Mouse (Mus musculus): Measurements from ENCODE around the gene Igf1r. TPM values are rescaled to one million over a fixed set of nuclear protein-coding genes. Genes with fewer than 3 reads are reported as not detected.

Igf1r gene
- total and polyA plus RNA-seq, 2 experiments from 2014 or later, result 12.1 to 40.3 TPM

DNA sequence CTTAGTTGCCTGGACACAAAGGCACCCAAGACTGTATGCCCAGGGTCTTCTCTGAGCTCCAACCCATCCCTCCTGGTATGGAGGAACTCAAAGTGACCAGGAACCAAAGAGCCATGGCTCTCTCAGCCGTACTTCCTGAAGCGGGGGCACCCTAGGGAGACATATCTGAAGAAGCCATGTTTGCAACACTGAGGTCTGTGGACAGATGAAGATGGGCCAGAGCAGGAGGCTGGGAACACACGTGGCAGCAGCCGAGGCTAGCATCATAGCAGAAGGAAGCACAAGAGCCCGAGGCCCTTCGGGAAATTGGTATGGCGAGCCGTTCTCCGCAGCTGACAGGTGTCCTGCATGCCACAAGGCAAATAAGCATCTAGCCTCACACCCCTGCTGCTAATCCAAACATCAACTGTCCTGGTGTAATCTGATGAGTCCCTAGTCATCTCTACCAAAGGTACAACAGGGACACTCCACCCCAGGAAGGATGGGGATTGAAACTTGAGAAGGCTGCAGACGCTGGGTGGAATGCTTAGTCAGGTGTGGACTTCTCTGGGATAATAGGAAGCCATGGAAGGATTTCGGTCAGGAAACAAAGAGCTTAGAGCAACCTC is 286.7 kb downstream of the Igf1r start:
- no peaks in the 10 kb centered on the region for H3K9me3 ChIP-seq (ENCODE audit: low read length)
- H3K9ac ChIP-seq (replicated peaks; ENCODE audit: low read length, poor library complexity, severe bottlenecking), result no peak overlapping the region
- no peak for ATAC-seq (ENCODE audit: low FRiP score)
- no peak overlapping the region for H3K4me2 ChIP-seq (ENCODE audit: low read depth, low read length, poor library complexity, severe bottlenecking)
- no peaks in the 10 kb centered on the region for H3K27me3 ChIP-seq (ENCODE audit: insufficient read depth, low read length)
- no peak for TF ChIP-seq CTCF (IDR thresholded peaks at IDR 0.05)
- no peaks in the 10 kb centered on the region for H3K36me3 ChIP-seq (ENCODE audit: insufficient read depth, low read length)
- no peak for DNase-seq (ENCODE audit: low spot score)
- H3K27ac ChIP-seq (ENCODE audit: low read depth, low read length), result no peak overlapping the region
- 74% methylated on average over 11 of the region's 11 CpGs for WGBS
- H3K4me3 ChIP-seq (ENCODE audit: low read depth, low read length), result no peak overlapping the region
- no peaks in the 10 kb centered on the region for H3K4me1 ChIP-seq (ENCODE audit: insufficient read depth, low read length)

DNA sequence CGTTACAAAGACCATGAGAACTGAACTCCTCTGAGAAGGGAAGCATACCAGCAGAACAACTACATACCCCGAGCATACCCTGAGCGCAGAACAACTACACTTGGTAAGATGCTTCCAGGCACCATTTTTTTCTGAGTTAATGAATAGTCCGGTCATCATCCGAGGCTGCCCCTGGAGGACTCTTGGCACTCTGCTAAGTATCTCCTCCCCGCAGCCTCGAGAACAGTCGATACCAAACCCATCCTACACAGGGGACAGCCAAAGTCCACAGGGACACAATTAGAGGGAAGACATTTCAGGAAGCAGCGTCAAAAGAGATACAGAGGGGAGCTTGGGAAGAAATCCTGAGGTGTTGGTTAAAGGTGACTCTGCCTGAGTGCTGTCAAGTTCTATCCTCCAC is 288.6 kb downstream of the Igf1r start:
- Histone ChIP-seq H3K9me3 (ENCODE audit: low read length) (no peaks in the 10 kb centered on the region), H3K4me2 (ENCODE audit: low read depth, low read length, poor library complexity, severe bottlenecking) (no peak overlapping the region), H3K9ac (replicated peaks; ENCODE audit: low read length, poor library complexity, severe bottlenecking) (no peak overlapping the region), H3K4me1 (ENCODE audit: insufficient read depth, low read length) (no peaks in the 10 kb centered on the region), H3K27ac (ENCODE audit: low read depth, low read length) (no peak overlapping the region), H3K27me3 (ENCODE audit: insufficient read depth, low read length) (no peaks in the 10 kb centered on the region), H3K36me3 (ENCODE audit: insufficient read depth, low read length) (no peaks in the 10 kb centered on the region), H3K4me3 (ENCODE audit: low read depth, low read length) (no peak overlapping the region)
- 71% methylated on average over 9 of the region's 9 CpGs for WGBS
- ATAC-seq (ENCODE audit: low FRiP score) (no peak), DNase-seq (ENCODE audit: low spot score) (no peak)
- no peak for TF ChIP-seq CTCF (IDR thresholded peaks at IDR 0.05)

GRCm38 (mm10) chr7:68245681-68246080 is 293.1 kb downstream of the Igf1r start:
- DNase-seq (ENCODE audit: low spot score) (no peak), ATAC-seq (ENCODE audit: low FRiP score) (no peak)
- no peak overlapping the region for H3K27ac ChIP-seq (ENCODE audit: low read depth, low read length)
- H3K36me3 ChIP-seq (ENCODE audit: insufficient read depth, low read length), result no peaks in the 10 kb centered on the region
- 48% methylated on average over 4 of the region's 4 CpGs for whole genome bisulfite sequencing
- H3K9ac ChIP-seq (replicated peaks; ENCODE audit: low read length, poor library complexity, severe bottlenecking), result no peak overlapping the region
- no peaks in the 10 kb centered on the region for H3K27me3 ChIP-seq (ENCODE audit: insufficient read depth, low read length)
- no peak for TF ChIP-seq CTCF (IDR thresholded peaks at IDR 0.05)
- no peaks in the 10 kb centered on the region for H3K4me1 ChIP-seq (ENCODE audit: insufficient read depth, low read length)
- no peaks in the 10 kb centered on the region for H3K9me3 ChIP-seq (ENCODE audit: low read length)
- H3K4me3 ChIP-seq (ENCODE audit: low read depth, low read length), result no peak overlapping the region
- no peak overlapping the region for H3K4me2 ChIP-seq (ENCODE audit: low read depth, low read length, poor library complexity, severe bottlenecking)

DNA sequence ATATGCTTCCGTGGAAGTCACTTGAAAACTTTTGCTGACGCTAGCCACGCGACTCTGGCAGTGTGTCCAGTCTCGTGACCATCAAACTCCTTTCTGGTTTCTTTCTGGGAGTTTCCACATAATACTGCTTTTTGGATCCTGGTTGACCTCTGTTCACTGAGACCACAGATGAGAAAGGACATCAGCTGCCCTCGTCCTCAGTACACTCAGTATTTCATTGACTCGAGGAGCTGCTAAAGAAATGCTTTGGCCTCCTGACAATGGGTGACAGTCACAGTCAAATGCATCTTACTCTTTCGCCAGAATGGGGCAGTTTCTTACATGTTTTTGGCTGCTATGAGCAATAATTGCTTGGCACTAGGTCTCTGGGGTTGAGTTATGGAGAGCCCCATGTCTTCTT is 293.6 kb downstream of the Igf1r start:
- no peaks in the 10 kb centered on the region for H3K9me3 ChIP-seq (ENCODE audit: low read length)
- no peaks in the 10 kb centered on the region for H3K4me1 ChIP-seq (ENCODE audit: insufficient read depth, low read length)
- no peak overlapping the region for H3K4me2 ChIP-seq (ENCODE audit: low read depth, low read length, poor library complexity, severe bottlenecking)
- no peaks in the 10 kb centered on the region for H3K27me3 ChIP-seq (ENCODE audit: insufficient read depth, low read length)
- no peak for ATAC-seq (ENCODE audit: low FRiP score)
- 80% methylated on average over 8 of the region's 8 CpGs for WGBS
- H3K36me3 ChIP-seq (ENCODE audit: insufficient read depth, low read length), result no peaks in the 10 kb centered on the region
- H3K9ac ChIP-seq (replicated peaks; ENCODE audit: low read length, poor library complexity, severe bottlenecking), result no peak overlapping the region
- no peak overlapping the region for H3K4me3 ChIP-seq (ENCODE audit: low read depth, low read length)
- no peak overlapping the region for H3K27ac ChIP-seq (ENCODE audit: low read depth, low read length)
- no peak for TF ChIP-seq CTCF (IDR thresholded peaks at IDR 0.05)
- DNase-seq (ENCODE audit: low spot score), result no peak

- no peak overlapping the region for H3K27ac ChIP-seq (ENCODE audit: low read depth, low read length)
- 84% methylated on average over 1 of the region's 1 CpGs for whole genome bisulfite sequencing
- H3K9ac ChIP-seq (replicated peaks; ENCODE audit: low read length, poor library complexity, severe bottlenecking), result no peak overlapping the region
- H3K27me3 ChIP-seq (ENCODE audit: insufficient read depth, low read length), result no peaks in the 10 kb centered on the region
- H3K9me3 ChIP-seq (ENCODE audit: low read length), result no peaks in the 10 kb centered on the region
- H3K4me3 ChIP-seq (ENCODE audit: low read depth, low read length), result no peak overlapping the region
- H3K4me2 ChIP-seq (ENCODE audit: low read depth, low read length, poor library complexity, severe bottlenecking), result no peak overlapping the region
- H3K4me1 ChIP-seq (ENCODE audit: insufficient read depth, low read length), result no peaks in the 10 kb centered on the region
- DNase-seq (ENCODE audit: low spot score) (no peak), ATAC-seq (ENCODE audit: low FRiP score) (no peak)
- H3K36me3 ChIP-seq (ENCODE audit: insufficient read depth, low read length), result no peaks in the 10 kb centered on the region
- no peak for TF ChIP-seq CTCF (IDR thresholded peaks at IDR 0.05)
Measured at GRCm38 (mm10) chr7:68250411-68250810, 297.8 kb downstream of the Igf1r start.

DNA sequence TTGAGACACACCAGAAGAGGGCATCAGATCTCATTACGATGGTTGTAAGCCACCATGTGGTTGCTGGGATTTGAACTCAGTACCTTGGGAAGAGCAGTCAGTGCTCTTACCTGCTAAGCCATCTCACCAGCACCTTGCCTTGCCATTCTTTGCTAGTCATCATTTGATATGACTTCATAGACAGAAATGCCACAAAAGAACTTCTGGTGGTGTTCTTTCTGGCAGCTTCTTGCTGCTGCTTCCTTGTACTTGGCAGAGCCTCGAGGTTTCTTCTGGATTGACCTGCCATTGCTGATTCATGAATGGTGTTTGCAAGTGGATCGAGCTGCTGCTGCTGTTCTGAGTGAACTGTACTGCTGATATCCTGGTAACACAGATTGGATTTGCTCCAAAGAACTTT is 298.3 kb downstream of the Igf1r start:
- Histone ChIP-seq H3K9ac (replicated peaks; ENCODE audit: low read length, poor library complexity, severe bottlenecking) (no peak overlapping the region), H3K9me3 (ENCODE audit: low read length) (no peaks in the 10 kb centered on the region), H3K4me1 (ENCODE audit: insufficient read depth, low read length) (no peaks in the 10 kb centered on the region), H3K27me3 (ENCODE audit: insufficient read depth, low read length) (no peaks in the 10 kb centered on the region), H3K36me3 (ENCODE audit: insufficient read depth, low read length) (no peaks in the 10 kb centered on the region), H3K4me2 (ENCODE audit: low read depth, low read length, poor library complexity, severe bottlenecking) (no peak overlapping the region), H3K27ac (ENCODE audit: low read depth, low read length) (no peak overlapping the region), H3K4me3 (ENCODE audit: low read depth, low read length) (no peak overlapping the region)
- no peak for ATAC-seq (ENCODE audit: low FRiP score)
- TF ChIP-seq CTCF (IDR thresholded peaks at IDR 0.05), result no peak
- 90% methylated on average over 3 of the region's 3 CpGs for WGBS
- no peak for DNase-seq (ENCODE audit: low spot score)
